Mouse (Mus musculus): Measurements from ENCODE around the gene Gm21761. TPM values are rescaled to one million over a fixed set of nuclear protein-coding genes. Genes with fewer than 3 reads are reported as not detected.
"Not testable (repeated sequence)": the region's sequence is repeated elsewhere in the genome, so short reads cannot be mapped to it uniquely, and the experiment has no call there.

Gene Gm21761
- not detected for total RNA-seq (2021)
- long read RNA-seq, experiment 1 = 0 reads
- long read RNA-seq, experiment 2 = 0 reads

DNA sequence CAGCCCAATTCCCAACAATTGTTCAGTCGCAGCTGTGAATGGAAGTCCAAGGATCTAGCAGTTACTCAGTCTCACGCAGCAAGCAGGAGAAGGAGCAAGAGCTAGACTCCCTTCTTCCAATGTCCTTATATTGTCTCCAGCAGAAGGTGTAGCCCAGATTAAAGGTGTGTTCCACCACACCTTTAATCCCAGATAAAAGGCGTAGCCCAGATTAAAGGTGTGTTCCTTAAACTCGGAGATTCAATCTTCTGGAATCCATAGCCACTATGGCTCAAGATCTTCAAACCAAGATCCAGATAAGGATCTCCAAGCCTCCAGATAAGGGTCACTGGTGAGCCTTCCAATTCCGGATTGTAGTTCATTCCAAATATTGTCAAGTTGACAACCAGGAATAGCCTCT, at the start of gene Gm21761:
Gene Gm21761 (minus strand): TSS at position 101 of the 400 bp plus-strand sequence.
- intact Hi-C loops (cut with DNase I); DNase-seq (ENCODE audit: low spot score in 2 of 2): not testable (repeated sequence)

DNA sequence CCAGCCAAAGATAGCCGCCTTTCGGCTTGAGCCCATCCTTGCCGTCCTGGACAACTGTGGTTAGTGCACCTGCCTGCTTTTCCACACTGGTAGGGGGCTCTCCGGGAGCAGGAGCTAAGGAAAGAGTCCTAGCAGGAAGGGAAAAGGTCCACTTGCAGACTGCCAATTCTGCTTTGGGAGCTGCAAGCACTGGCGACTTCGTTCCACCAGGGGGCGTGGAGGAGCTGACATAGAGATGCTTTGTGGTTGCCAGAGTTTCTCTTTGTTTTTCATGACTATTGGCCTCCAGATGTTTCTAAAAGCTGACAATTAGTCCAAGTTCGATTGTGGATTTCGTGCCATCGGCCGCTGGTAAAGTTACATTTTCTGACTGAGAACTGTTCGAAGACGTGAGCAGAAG, 40.1 kb upstream of the Gm21761 start:
- DNase-seq (ENCODE audit: low spot score in 2 of 2); intact Hi-C loops (cut with DNase I): not testable (repeated sequence)

DNA sequence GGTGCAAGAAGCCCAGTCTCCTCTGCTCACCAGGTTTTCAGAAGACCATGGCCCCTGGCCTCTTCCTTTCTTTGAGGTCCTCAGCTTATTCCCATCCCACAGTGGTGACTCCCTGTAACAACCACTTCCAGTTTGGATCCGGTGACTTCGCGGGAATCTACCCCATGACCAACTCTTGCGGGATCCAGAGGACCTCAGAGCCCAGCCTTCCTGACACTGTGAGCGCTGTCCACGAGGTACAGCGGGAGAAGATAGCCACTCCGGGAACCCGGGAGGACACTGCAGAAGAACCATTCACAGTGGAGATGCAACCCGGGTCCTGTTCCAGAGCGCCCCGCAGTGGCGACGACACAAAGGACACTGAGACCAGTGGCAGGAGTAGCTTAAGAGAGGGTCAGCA, 39.1 kb upstream of the Gm21761 start:
- intact Hi-C loops (cut with DNase I); DNase-seq (ENCODE audit: low spot score in 2 of 2): not testable (repeated sequence)

DNA sequence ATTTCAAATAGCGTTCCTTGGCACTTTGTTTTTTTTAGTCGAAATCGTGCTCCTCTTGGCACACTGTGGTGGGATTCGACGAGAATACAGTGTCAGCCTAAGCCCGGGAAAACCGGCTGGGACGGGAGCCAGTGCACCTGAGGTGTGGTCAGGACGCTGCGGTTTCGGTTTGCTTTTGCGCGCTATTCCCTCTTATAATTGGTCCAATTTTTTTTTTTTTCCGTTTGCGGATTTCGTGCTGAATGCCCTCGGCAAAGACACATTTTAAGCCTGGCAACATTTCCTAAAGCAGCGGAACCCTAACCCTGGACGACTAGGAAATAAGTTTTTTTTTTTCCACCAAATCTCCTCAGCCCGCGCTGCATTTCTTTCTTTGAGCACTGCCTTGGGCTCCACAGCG, 36.9 kb upstream of the Gm21761 start:
- intact Hi-C loops (cut with DNase I) = not testable (repeated sequence)
- DNase-seq (ENCODE audit: low spot score in 2 of 2) = peak in 1 of 2 experiments; percentile 1

DNA sequence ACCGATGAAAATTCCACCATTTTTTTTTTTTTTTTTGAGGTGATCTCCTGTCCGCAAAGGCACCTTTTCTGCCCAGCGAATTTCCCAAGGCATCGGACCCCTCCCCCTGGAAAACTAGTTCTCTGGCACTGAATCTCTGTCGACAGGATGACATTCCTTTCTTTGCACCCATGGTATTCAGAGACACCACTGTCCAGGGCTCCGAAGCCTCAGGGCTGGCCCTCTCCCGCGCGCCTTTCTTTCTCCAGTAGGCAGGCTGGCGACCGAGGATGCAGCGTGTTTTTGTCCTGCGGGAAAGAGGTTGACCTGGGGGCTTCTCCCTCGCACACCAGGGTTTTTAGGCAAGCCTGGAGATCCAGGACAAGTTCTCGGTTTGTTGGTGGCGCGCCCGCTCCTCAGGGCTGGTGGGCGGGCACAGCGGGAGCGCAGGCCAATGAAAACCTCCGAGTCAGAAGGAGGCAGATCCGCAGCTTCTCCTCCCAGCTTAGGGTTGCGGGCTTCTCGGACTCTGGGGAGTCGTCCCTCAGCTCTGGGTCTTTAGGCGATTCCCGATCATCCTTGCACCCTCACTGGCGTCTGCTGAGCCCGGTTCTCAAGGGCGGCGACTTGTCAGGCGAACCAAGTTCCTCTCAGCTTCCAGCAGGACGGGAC, 36.4 kb upstream of the Gm21761 start:
- DNase-seq (ENCODE audit: low spot score in 2 of 2); intact Hi-C loops (cut with DNase I): not testable (repeated sequence)

DNA sequence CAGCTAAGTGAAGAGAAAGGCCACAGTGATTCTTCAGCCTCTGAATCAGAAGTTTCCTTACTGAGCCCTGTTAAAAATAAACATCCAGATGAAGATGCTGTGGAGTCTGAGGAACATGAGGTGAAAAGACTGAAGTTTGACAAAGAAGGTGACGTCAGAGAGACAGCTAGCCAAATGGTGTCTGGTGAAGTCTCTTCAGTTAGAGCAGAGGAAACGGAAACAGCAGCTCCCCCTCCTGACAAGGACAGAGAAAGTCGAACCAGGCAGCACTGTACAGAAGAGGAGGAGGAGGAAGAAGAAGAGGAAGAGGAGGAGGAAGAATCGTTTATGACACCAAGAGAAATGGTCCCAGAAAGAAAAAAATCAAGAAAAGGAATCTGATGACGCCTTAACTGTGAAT, 33.8 kb upstream of the Gm21761 start:
- intact Hi-C loops (cut with DNase I); DNase-seq (ENCODE audit: low spot score in 2 of 2): not testable (repeated sequence)

DNA sequence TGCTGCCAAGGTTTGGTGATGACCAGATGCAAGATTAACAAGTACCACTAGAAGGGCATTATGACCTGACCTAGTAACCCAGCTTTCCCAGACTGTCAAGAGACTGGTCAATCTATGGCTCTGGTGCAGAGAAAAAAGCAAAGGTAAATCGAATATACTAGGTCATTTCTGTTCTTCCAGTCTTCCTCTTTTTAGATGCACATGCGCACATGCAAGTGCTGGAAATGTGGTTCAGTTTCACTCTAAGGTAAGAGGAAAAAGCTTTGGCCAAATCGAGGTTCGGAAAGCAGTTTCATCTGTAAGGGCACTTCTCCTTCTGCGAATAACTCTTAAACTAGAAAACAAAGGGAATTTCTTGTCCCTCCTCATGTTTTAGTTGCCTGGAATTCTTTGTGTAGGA, 26.5 kb upstream of the Gm21761 start:
- intact Hi-C loops (cut with DNase I); DNase-seq (ENCODE audit: low spot score in 2 of 2): not testable (repeated sequence)

DNA sequence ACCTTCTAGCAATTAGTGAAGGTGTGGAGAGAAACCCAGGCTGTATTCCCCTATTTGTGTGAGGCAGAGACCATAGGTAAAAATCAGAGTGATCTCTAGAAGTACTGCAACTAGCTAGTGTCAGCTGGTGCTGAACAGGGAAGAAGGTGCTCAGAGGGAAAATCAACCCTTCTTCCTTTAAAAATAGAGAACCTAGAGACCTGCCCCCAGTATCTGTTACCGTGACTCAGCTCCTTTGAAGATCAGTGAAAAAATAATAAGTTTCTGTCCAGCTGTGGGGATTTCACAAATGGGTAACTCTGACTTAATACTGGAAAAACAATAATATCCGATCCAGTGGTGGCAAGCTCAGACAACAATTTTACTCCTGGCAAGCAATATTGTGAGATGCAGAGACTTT, 26.0 kb upstream of the Gm21761 start:
- intact Hi-C loops (cut with DNase I); DNase-seq (ENCODE audit: low spot score in 2 of 2): not testable (repeated sequence)

DNA sequence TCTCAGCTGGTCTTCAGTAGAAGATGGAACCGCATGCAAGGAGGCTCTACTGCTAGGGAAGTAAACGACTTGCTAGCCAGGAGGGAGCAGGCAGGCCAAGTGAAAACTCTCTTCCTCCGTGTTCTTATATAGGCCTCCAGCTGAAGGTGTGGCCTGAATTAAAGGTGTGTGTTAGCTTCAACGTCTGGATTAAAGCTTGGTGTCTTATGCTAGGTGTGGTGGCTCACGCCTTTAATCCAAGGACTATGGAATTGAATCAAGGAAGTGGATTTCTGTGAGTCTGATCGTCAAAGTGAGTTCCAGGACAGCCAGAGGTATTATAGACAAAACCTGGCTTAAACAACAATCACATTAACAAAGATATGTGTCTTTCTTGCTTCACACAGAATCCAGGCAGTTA, 21.6 kb upstream of the Gm21761 start, which contains the start of gene B020031M17Rik:
Gene B020031M17Rik (minus strand): TSS at position 101 of the 400 bp plus-strand sequence.
- DNase-seq (ENCODE audit: low spot score in 2 of 2); intact Hi-C loops (cut with DNase I): not testable (repeated sequence)

DNA sequence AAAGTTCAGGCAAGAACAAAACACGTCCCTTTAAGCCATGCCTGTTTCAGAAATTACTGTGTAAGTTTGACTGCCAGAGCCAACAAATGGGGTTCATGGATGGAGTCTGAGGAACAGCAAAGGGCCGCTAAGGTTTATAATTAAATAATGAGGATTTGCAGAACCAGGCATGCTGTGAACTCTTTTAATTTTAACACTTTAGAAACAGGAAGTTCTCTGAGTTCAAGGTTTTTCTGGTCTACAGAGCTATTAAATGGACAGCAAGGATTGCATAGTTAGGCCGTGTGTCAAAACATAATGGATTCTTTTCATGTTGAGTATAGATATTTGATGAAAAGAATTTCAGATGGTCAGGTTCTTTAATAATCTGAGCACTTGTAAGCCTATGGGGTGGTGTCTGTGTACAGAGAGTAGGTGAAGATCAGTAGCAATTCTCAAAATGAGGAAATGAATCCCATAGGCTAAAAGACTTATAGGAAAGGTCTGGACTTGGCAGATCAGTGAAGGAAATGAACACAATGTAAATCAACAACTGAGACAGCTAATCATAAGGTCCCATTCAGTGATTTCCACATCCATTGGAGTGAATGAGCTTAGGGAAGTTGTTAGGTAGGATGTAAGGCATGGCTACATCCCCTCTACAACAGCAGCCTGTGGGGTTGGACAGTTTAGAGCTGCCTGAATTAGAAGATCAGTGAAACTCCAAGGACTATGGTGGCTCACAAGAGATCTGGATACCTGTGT, 4.3 kb downstream of the Gm21761 start:
- intact Hi-C loops (cut with DNase I); DNase-seq (ENCODE audit: low spot score in 2 of 2): not testable (repeated sequence)

DNA sequence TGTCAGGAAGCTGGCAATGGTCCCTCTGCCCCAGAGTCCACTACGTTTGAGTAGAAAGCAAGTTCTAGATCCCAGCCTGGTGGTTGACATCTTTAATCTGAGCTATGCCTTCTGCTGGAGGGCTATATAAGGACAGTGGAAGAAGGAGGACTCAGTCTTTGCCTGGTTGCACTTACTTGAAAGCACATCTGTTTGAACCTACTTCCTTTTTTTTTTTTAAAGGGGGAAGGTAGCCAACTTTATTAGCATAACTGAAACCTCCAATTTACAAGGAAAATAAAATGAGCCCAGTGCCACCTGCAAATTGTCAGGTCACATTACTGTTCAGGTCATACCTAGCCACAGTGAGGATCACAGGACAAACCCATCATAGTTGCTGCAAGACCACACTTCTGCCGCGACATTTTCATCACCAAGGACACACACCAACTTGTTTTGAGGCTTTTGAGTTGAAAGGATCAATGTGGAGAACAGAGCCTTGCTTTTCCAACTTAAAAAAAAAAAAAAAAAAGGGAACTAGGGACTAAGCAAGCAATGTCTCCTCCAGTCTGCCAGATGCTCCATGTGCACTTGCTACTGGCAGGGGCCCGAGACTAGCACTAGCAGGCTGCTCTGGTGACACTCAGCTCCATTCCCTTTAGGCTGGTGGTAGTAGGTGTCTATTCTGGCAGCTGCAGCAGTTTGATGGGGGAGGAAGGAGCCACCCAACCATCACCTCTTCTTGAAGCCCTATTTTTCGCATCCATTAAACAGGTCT, 11.9 kb downstream of the Gm21761 start:
- DNase-seq (ENCODE audit: low spot score in 2 of 2); intact Hi-C loops (cut with DNase I): not testable (repeated sequence)

DNA sequence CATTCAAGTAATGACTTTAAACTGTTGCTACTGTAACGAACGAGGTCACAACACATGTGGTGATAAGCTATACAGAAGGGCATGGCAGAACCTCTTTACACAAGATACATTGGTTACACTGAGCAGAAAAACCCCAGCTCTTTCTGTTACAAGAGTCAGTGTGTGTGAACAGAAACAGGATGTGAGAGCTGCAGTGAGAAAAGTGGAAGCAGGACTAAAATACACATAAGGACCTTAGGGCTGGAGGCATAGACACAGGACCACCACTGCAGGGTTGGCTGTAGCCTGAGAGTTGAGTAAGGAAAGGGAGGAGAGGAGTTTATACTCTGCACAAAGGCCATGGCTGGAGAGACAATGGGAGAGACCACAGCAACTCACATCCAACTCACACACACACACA, 12.6 kb downstream of the Gm21761 start:
- DNase-seq (ENCODE audit: low spot score in 2 of 2); intact Hi-C loops (cut with DNase I): not testable (repeated sequence)

DNA sequence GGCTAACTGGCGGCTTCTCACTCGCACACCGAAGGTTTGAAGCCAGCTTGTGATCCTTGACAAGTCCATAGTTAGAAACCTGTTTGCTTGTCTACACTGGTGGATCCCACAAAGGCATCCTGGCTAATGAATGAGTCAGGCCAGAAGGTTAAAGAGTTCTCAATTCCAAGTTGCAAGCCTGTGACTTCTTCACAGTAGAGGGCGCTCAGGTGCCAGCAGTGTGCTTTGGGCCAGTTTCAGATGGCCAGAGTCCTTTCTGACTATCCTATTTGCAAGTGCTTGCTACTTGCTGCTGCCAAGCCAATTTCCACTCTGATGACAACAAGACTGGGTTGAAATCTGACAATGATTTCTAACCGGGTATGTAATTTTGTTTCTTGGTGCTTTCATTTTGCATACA, 30.5 kb downstream of the Gm21761 start:
- intact Hi-C loops (cut with DNase I); DNase-seq (ENCODE audit: low spot score in 2 of 2): not testable (repeated sequence)

DNA sequence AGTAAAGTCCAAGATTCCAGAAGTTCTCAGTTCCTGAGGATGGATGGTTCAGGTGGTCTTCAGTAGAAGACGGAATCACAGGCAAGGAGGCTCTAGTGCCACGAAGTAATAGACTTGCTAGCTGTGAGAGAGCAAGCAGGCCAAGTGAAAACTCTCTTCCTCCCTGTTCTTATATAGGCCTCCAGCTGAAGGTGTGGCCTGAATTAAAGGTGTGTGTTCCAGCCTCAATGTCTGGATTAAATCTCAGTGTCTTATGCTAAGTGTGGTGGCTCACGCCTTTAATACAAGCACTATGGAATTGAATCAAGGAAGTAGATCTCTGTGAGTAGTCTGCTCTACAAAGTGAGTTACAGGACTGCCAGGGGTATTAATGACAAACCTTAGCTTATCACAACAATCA, 34.4 kb downstream of the Gm21761 start, which contains the start of gene Tcstv1:
Gene Tcstv1 (minus strand): TSS at position 101 of the 400 bp plus-strand sequence.
- intact Hi-C loops (cut with DNase I); DNase-seq (ENCODE audit: low spot score in 2 of 2): not testable (repeated sequence)

DNA sequence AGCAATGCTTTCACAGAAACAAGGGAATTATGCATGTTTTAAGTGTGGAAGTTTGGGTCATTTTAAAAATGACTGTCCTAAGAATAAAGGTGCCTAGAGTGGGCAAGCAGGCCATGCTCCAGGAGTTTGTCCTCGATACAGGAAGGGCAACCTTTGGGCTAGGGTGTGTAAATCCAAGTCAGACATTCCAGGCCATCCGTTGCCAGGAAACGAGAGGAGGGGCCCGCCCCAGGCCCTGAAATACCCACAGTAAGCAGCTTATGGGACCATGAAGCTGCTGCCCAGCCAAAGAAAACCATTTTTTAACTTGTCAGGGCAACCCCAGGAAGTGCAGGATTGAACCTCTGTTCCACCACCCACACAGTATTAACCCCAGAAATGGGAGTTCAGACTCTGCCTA, 42.2 kb downstream of the Gm21761 start:
- intact Hi-C loops (cut with DNase I) = not testable (repeated sequence)

DNA sequence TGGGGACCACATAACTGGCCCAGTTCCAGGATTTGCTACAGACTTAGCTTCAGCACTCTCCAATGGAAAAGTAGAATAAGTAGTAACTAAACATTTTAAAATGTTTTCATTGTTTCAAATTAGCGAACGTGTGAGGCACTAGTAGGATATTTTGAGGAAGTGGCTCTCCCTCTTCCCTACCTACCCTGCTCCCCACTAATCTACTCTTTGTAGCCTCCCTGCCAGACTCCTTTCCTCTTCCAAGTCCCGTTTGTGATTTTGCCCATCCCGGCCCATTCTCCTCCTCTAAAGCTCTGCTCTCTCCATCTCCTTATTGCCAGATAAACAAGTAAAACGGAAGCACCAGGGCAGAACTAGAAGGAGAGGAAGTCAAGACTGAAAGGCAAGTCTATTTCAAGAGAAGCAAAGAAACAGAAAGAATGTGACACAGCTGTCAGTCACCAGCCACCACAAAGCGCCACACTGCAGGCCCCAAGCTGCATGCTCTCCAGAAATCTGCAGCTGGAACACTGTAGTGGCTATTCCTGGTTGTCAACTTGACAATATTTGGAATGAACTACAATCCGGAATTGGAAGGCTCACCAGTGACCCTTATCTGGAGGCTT, 64.6 kb downstream of the Gm21761 start:
- intact Hi-C loops (cut with DNase I); DNase-seq (ENCODE audit: low spot score in 2 of 2): not testable (repeated sequence)

More for the DNA sequence above, 42.2 kb downstream of the Gm21761 start:
- DNase-seq (ENCODE audit: low spot score in 2 of 2) = not testable (repeated sequence)

DNA sequence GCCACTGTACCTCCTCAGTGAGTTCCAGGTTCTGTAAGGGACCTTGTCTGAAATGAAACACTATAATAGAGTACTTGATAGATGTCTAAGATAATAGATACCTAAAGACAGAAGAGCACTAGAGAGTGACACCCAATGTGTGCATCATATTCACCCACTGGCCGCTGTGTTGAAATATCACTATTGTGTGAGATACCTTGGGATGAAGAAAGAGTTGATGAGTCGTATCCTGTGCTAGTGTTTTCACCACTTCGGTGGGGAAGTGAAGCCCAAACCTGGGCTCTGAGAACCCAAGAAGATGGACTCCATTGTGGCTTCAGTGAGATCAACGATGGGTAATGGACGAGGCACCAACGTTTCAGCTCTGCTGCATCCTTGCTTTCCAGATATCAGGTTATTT, 66.7 kb downstream of the Gm21761 start:
- intact Hi-C loops (cut with DNase I); DNase-seq (ENCODE audit: low spot score in 2 of 2): not testable (repeated sequence)
